Mouse (Mus musculus) liver, embryonic 16.5 days (tissue): ENCODE results near the gene Sox5. TPM values are rescaled to one million over a fixed set of nuclear protein-coding genes. Genes with fewer than 3 reads are reported as not detected.

ENCODE experiments used
- ATAC-seq: fragments of 200-750 bp; cut with Nextera tagmentation; 2 replicates; pipeline ENCODE4 v1.8.0; 2017; ENCODE audit warnings: low read depth, mild to moderate bottlenecking, moderate number of reproducible peaks, moderate library complexity
- H3K27ac ChIP-seq: fragments of 300-500 bp; sonication (generic); 2 replicates; pipeline ENCODE4 v1.5.1; 2014; ENCODE audit warnings: mild to moderate bottlenecking, low read length
- H3K27me3 ChIP-seq: fragments of 300-500 bp; sonication (generic); 2 replicates; pipeline ENCODE4 v1.6.1; 2014; ENCODE audit warnings: low read depth, low read length, mixed read lengths; ENCODE audit not compliant: control insufficient read depth, insufficient read depth
- H3K36me3 ChIP-seq: fragments of 300-500 bp; sonication (generic); 2 replicates; pipeline ENCODE4 v1.6.1; 2014; ENCODE audit warnings: mild to moderate bottlenecking; ENCODE audit not compliant: control insufficient read depth, insufficient read depth
- H3K4me1 ChIP-seq: fragments of 300-500 bp; sonication (generic); 2 replicates; pipeline ENCODE4 v1.6.1; 2014; ENCODE audit warnings: low read depth, low read length, mixed read lengths; ENCODE audit not compliant: control insufficient read depth
- H3K4me2 ChIP-seq: fragments of 300-500 bp; sonication (generic); 2 replicates; pipeline ENCODE4 v1.6.1; 2014; ENCODE audit warnings: low read depth, low read length, mixed read lengths
- H3K4me3 ChIP-seq: fragments of 300-500 bp; sonication (generic); 2 replicates; pipeline ENCODE4 v1.5.1; 2014; ENCODE audit warnings: low read depth, mild to moderate bottlenecking, low read length
- H3K9ac ChIP-seq: fragments of 300-500 bp; sonication (generic); 2 replicates; pipeline ENCODE4 v1.6.1; 2014; ENCODE audit warnings: low read depth, low read length
- H3K9me3 ChIP-seq: fragments of 300-500 bp; sonication (generic); replicated peaks from 2 replicates; pipeline ENCODE4 v1.6.1; 2016; ENCODE audit warnings: low read length; ENCODE audit not compliant: control insufficient read depth
- WGBS: fragments of 180-500 bp; shearing (Covaris S2); extraction: QIAGEN DNeasy Blood & Tissue Kit; methylation state at CpG from one replicate; pipeline ENCODE4 v1.1.7; 2014; ENCODE audit not compliant: insufficient replicate concordance; 5-methylcytosine and 5-hydroxymethylcytosine counted together
- polyA plus RNA-seq: library from polyadenylated mRNA; unstranded; fragments of >200 nt; fragmentation: Nextera tagmentation; extraction: Ambion mirVana; gene quantifications from 2 replicates; pipeline ENCODE4 v1.2.1, GENCODE M21; 2015

The Sox5 gene
- polyA plus RNA-seq, 1 experiment from 2014 or later: 7.5 TPM

- Histone ChIP-seq H3K4me3 (no peak overlapping the region), H3K36me3 (no peaks in the 10 kb centered on the region), H3K4me2 (no peak overlapping the region), H3K4me1 (no peaks in the 10 kb centered on the region), H3K27ac (no peak overlapping the region), H3K27me3 (no peaks in the 10 kb centered on the region), H3K9ac (no peak overlapping the region), H3K9me3 (no peaks in the 10 kb centered on the region)
- WGBS: 48% methylated on average over 12 of the region's 12 CpGs
- no peak for ATAC-seq
Measured at GRCm38 (mm10) chr6:144181083-144181866, 600.5 kb downstream of the Sox5 start.

GRCm38 (mm10) chr6:144179111-144179510, 602.7 kb downstream of the Sox5 start:
- H3K4me2 ChIP-seq: no peak overlapping the region
- H3K36me3 ChIP-seq: no peaks in the 10 kb centered on the region
- ATAC-seq: no peak
- no peaks in the 10 kb centered on the region for H3K4me1 ChIP-seq
- H3K9me3 ChIP-seq: no peaks in the 10 kb centered on the region
- no peaks in the 10 kb centered on the region for H3K27me3 ChIP-seq
- 57% methylated on average over 3 of the region's 3 CpGs for WGBS
- no peak overlapping the region for H3K9ac ChIP-seq
- H3K4me3 ChIP-seq: no peak overlapping the region
- H3K27ac ChIP-seq: no peak overlapping the region

- Histone ChIP-seq H3K9me3 (no peaks in the 10 kb centered on the region), H3K9ac (no peak overlapping the region), H3K27me3 (no peaks in the 10 kb centered on the region), H3K36me3 (no peaks in the 10 kb centered on the region), H3K4me2 (no peak overlapping the region), H3K27ac (no peak overlapping the region), H3K4me1 (no peaks in the 10 kb centered on the region), H3K4me3 (no peak overlapping the region)
- no peak for ATAC-seq
- 54% methylated on average over 5 of the region's 5 CpGs for WGBS
Measured at GRCm38 (mm10) chr6:144176674-144177073, 605.1 kb downstream of the Sox5 start.

DNA sequence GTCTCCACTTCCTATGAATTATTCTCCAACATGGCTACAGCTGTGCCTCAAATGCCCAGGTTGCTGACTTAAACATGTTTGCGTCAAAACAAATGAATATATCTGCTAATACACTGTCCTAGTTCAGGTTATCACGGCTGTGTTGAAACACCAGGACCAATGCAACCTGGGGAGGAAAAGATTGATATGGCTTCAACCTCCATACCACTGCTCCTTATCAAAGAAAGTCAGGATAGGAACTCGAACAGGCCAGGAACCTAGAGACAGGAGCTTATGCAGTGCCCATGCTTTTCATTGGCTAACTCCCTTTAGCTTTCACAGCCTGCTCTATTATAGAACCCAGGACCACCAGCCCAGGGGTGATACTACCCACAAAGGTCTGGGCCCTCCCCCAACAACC, 606.2 kb downstream of the Sox5 start:
- WGBS: 44% methylated on average over 3 of the region's 3 CpGs
- H3K36me3 ChIP-seq: no peaks in the 10 kb centered on the region

DNA sequence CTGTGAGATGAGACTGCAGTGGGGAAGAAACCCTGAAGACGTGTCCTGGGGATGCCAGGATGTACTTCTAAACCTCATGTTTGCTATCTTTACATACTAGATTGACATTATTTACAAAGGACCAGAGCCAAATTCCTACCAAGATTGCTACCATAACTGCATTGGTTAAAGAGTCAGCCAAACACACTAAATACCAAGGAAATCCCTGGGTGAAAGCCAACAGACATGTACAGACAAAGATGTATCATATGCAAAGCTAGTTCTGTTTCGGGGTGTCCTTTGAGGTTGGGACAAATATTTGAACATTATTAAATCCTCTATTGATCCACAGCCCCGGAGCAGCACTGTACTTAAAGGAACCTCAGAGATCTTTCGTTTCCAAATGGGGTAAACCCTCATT, 611.2 kb downstream of the Sox5 start:
- no peaks in the 10 kb centered on the region for H3K4me1 ChIP-seq
- ATAC-seq: no peak

More for the DNA sequence above, 606.2 kb downstream of the Sox5 start:
- Histone ChIP-seq H3K9me3 (no peaks in the 10 kb centered on the region), H3K4me3 (no peak overlapping the region), H3K27me3 (no peaks in the 10 kb centered on the region), H3K27ac (no peak overlapping the region), H3K9ac (no peak overlapping the region), H3K4me2 (no peak overlapping the region), H3K4me1 (no peaks in the 10 kb centered on the region)
- no peak for ATAC-seq

GRCm38 (mm10) chr6:144169791-144170190, 612.0 kb downstream of the Sox5 start:
- Histone ChIP-seq H3K9ac (no peak overlapping the region), H3K4me2 (no peak overlapping the region), H3K4me3 (no peak overlapping the region), H3K36me3 (no peaks in the 10 kb centered on the region), H3K4me1 (no peaks in the 10 kb centered on the region), H3K27me3 (no peaks in the 10 kb centered on the region), H3K9me3 (no peaks in the 10 kb centered on the region), H3K27ac (no peak overlapping the region)
- 74% methylated on average over 4 of the region's 4 CpGs for WGBS
- no peak for ATAC-seq

More for the DNA sequence above, 611.2 kb downstream of the Sox5 start:
- Histone ChIP-seq H3K9me3 (no peaks in the 10 kb centered on the region), H3K27me3 (no peaks in the 10 kb centered on the region), H3K4me2 (no peak overlapping the region), H3K36me3 (no peaks in the 10 kb centered on the region), H3K9ac (no peak overlapping the region), H3K27ac (no peak overlapping the region), H3K4me3 (no peak overlapping the region)
- whole genome bisulfite sequencing: 46% methylated on average over 4 of the region's 4 CpGs

- Histone ChIP-seq H3K27ac (no peak overlapping the region), H3K9me3 (no peaks in the 10 kb centered on the region)
- WGBS: 79% methylated on average over 12 of the region's 12 CpGs
Measured at GRCm38 (mm10) chr6:144168696-144169476, 612.9 kb downstream of the Sox5 start.

GRCm38 (mm10) chr6:144167058-144167457, 614.7 kb downstream of the Sox5 start:
- Histone ChIP-seq H3K9ac (no peak overlapping the region), H3K27ac (no peak overlapping the region), H3K9me3 (no peaks in the 10 kb centered on the region), H3K4me2 (no peak overlapping the region), H3K36me3 (no peaks in the 10 kb centered on the region), H3K4me1 (no peaks in the 10 kb centered on the region), H3K4me3 (no peak overlapping the region), H3K27me3 (no peaks in the 10 kb centered on the region)
- WGBS: 75% methylated on average over 7 of the region's 7 CpGs
- ATAC-seq: no peak

More at GRCm38 (mm10) chr6:144168696-144169476, 612.9 kb downstream of the Sox5 start:
- no peaks in the 10 kb centered on the region for H3K4me1 ChIP-seq
- no peaks in the 10 kb centered on the region for H3K27me3 ChIP-seq
- no peaks in the 10 kb centered on the region for H3K36me3 ChIP-seq
- H3K4me2 ChIP-seq: no peak overlapping the region
- no peak overlapping the region for H3K4me3 ChIP-seq
- no peak for ATAC-seq
- no peak overlapping the region for H3K9ac ChIP-seq

DNA sequence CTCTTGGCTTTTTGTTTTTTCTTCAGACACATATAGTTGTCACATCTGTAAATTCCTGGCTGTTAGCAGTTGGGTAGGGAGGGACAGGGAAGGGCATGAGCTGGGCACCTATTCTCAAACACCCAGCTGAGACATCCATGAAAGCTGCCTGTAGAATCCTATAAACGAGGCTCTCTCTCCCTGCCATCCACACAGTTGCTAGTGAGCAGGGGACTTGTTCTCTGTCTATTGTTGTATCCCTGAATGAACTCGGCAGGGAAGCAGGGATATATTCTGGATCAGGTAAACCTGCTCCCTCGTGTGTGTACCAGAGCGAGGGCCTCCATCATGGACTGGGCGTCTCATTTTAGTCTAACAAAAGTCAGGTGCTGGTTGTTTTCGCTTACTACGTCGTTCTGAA, 615.1 kb downstream of the Sox5 start:
- WGBS: 64% methylated on average over 8 of the region's 8 CpGs
- H3K27me3 ChIP-seq: no peaks in the 10 kb centered on the region
- ATAC-seq: no peak

More for the DNA sequence above, 615.1 kb downstream of the Sox5 start:
- H3K4me1 ChIP-seq: no peaks in the 10 kb centered on the region
- no peak overlapping the region for H3K9ac ChIP-seq
- no peak overlapping the region for H3K27ac ChIP-seq
- no peaks in the 10 kb centered on the region for H3K9me3 ChIP-seq
- H3K4me3 ChIP-seq: no peak overlapping the region
- H3K4me2 ChIP-seq: no peak overlapping the region
- H3K36me3 ChIP-seq: no peaks in the 10 kb centered on the region
